Mouse (Mus musculus) adrenal gland (tissue): ENCODE measurements around the gene Mcl1.
"Not testable (repeated sequence)": the region's sequence is repeated elsewhere in the genome, so short reads cannot be mapped to it uniquely, and the experiment has no call there.

Source experiments
- intact Hi-C: fragments of 180-260 bp; cut with DNase I; formaldehyde crosslinking; loops from one replicate; pipeline ENCODE4 v1.15.1; 2025

Gene Mcl1

GRCm38 (mm10) chr3:95682878-95683277 is 24.3 kb downstream of the Mcl1 start:
- intact Hi-C loops: no loop called here

DNA sequence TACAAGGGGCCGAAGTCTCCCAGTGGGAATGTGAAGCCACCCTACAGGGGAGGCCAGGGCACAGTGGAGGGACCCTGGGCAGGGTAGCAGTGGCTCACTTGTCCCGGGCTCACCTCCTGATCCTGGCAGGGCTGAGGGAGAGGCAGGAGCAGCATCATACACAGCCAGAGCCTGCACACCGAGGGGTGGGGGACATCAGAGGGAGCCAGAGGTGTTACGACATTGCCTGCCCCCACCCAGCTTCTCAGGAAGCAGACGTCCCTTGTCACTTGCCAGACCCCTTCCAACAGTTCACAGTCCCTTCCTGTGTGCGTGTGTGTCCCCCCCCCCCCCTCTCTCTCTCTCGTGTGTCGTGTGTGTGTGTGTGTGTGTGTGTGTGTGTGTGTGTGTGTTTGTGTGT is 26.3 kb downstream of the Mcl1 start:
- intact Hi-C loops: loop anchor here (5.0 kb wide), 1 partner anchor 52 kb away; the partner anchor contains the start of gene Ecm1

DNA sequence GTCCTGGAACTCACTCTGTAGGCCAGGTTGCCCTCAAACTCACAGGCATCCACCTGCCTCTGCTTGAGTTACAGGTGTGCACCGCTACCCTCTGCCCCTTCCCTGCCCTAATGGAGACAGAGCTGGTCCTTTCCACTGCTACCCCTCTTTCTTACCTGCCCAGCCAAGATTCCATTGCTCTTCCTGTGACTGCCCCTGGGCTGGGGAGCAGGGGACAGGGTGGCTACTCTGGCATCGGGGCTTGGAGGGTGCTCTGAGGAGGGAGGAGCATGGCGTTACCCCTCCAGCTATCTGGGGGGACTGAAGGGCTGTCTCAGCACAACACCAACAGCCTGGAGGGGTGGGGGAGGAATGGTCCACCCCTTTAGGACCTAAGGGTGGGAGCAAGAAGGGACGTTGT is 26.7 kb downstream of the Mcl1 start:
- intact Hi-C loops: loop anchor here (5.0 kb wide), 1 partner anchor 52 kb away; the partner anchor contains the start of gene Ecm1

DNA sequence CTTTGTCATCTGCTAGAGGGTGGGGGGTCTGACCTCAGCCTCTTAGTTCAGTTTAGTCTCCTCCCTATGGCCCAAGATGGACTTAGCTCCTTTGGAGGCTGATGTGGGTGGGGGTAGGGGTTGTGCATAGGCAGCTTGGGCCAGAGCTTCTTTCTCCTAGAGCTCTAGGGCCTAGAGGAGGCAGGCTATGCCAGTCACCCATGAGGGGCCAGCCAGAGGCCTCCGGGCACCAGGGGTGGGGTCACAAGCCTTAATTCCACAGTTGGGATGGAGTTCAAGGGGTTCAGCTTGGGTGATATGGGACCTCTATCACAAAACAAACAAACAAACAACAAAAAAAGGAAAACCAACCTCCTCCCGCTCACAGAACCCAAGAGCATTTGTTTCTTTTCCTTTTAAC is 27.1 kb downstream of the Mcl1 start:
- intact Hi-C loops: loop anchor here (5.0 kb wide), 1 partner anchor 52 kb away; the partner anchor contains the start of gene Ecm1

DNA sequence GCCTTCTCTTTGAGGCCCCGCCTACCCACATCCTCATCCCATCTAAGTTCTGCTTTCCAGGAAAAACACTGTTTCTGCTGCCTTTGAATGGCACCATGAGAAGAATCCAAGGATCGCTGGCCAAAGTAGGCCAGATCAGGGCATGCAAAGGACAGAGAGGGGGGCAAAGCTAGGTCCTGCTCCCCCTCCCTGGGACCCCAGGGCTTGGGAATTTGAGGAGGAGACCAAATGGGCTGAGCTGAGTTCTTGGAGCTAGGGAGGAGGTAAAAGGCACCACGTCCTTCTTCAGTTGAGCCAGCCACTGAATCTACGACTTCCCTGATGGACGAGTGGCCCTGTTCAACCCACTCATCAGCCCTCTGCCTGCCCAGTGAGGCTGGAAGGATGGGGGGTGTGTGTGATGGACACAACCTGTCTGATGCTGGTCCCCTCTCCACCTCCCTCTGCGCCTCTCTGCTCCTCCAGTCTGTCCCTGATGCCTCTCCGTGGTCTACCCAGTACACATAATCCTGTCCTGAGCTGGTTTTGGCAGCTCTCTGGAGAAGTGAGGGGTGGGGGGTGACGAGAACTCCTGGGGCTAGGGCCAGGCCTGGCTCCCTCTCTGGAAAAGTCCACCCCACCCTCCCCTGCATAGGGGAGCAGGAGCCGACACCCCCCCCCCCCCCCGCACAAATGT is 28.0 kb downstream of the Mcl1 start:
- intact Hi-C loops: loop anchor here (5.0 kb wide), 1 partner anchor 51 kb away; the partner anchor contains the start of gene Ecm1

GRCm38 (mm10) chr3:95687168-95687523 is 28.6 kb downstream of the Mcl1 start:
- intact Hi-C loops: loop anchor here (5.0 kb wide), 1 partner anchor 50 kb away; the partner anchor contains the start of gene Ecm1

GRCm38 (mm10) chr3:95687524-95688421 is 29.2 kb downstream of the Mcl1 start, which contains the start of gene Adamtsl4:
Gene Adamtsl4 (minus strand): TSS chr3:95687917.
- intact Hi-C loops: loop anchor here (5.0 kb wide), 1 partner anchor 50 kb away; the partner anchor contains the start of gene Ecm1

GRCm38 (mm10) chr3:95689171-95689915 is 30.8 kb downstream of the Mcl1 start:
- intact Hi-C loops: loop anchor here (5.0 kb wide), 1 partner anchor 48 kb away; the partner anchor contains the start of gene Ecm1

GRCm38 (mm10) chr3:95689940-95690339 is 31.4 kb downstream of the Mcl1 start:
- intact Hi-C loops: loop anchor here (5.0 kb wide), 1 partner anchor 47 kb away; the partner anchor contains the start of gene Ecm1

- intact Hi-C loops: not testable (repeated sequence)
These were observed 32.0 kb downstream of the Mcl1 start for GRCm38 (mm10) chr3:95690552-95690951.

GRCm38 (mm10) chr3:95692677-95693076 is 34.1 kb downstream of the Mcl1 start:
- intact Hi-C loops: no loop called here

GRCm38 (mm10) chr3:95693821-95694807 is 35.5 kb downstream of the Mcl1 start:
- intact Hi-C loops: no loop called here

DNA sequence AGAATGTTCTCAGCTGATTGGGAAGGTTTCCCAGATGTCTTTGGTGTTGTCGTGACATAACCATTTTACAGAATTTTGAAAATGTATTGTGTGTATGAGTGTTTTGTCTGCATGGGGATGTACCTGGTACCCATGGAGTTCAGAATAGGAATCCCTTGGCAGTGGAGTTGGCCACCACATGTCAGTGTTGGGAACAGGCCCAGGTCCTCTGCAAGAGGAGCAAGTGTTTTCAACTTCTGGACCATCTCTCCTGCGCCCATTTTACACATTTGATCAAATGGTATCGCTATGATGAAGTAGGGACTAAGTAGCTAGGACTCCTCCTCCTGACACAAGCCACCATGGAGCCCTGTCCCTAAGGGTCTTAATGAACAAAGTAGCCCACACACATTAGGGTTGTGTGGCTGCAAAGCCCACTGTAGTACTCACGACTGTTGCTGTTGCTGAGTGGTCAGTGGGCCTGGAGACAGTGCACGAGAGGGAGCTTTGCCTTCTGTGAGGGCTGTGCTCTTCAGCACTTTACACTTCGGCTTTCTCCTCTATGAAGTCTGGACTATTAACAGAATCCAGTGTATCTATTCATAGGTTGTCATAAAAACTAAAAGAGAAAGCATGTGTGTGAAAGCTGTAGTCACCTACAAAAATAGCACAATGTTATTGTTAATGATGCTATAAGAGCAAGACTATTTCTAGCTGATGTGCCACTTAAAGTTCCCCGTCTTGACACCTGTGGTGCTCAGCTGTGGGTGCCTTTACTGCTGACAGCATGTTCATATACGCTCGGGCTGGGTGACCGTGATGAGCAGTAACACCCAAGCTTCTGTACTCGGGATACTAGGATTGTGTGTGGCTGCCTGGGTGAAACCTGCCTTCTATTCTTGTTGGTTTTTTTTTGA is 36.5 kb downstream of the Mcl1 start:
- intact Hi-C loops: no loop called here

DNA sequence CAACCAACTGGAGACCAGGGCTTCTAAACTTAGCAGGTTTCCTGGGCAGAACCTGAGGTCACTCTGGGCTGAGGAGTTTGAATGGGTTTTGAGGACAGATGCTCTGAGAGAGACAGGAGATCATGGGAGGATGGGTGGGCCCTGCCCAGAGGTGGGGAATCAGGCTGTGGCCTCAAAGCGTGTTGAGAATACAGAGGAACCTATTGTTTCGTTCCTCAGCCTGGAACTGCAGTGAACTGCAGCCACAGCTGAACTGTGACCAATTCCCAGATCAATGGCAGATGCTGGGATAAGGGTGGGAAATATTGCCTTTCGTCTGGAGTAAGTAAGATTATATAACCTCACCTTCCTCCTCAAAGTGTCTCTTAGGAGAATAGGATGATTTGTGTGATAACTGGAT is 37.2 kb downstream of the Mcl1 start:
- intact Hi-C loops: no loop called here

DNA sequence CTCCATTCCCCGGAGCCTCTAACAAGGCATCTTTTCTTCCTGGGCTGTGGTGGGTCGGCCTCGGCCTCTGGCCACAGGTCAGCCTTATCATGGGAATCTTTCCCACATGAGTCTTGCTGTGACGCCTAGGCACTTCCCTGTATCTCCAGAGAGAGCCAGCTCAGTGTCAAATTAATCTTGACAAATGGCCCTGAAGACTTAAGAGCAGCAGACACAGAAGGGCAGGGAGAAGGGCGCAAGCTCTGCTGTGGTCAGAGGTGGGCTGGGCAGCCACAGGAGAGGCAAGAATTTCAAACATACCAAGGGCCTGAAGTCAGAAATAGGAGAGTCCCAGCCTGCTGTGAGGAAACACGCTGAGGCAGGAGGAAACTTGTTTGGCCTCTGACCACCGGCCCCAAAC is 37.8 kb downstream of the Mcl1 start:
- intact Hi-C loops: no loop called here

DNA sequence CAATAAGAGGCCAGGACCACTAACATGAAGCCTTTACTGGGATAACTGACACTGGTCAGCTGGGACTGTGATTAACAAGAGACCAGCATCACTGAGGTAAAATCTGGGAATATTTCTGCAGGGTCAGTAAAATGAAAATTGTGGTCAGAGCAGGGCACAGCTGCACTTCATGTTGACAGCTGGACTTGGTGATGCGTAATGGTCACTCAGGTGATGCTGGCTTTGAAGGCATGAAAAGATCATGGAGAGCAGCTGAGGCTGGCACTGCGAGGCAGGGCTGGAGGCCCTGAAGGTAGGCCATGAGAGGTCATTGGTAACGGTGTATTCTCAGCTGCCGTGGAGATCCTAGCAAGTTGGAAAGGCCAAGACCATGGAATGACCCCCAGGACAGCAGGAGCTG is 39.7 kb downstream of the Mcl1 start:
- intact Hi-C loops: no loop called here

DNA sequence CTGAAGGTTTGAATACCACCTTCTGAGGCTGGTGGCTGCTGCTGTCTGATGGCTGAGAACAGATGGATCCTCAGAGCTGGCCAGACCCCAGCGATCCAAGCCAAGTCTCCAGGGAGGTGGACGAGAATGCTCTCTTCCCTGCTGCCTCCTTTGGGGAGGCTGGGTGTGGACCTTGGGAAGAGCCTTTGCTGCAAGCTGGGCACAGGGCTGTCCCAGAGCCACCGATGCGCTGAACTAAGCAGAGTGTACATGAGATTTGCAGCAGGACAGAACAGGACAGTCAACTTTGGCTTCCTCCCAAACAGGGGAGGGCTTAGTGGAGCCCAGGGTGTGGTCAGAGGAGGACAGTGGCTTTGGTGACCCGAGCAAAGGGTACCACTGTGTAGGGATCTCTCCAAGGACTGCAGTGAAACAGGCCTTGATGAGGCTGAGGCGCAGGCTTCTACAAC is 41.7 kb downstream of the Mcl1 start:
- intact Hi-C loops: no loop called here

- intact Hi-C loops: no loop called here
These were observed 42.5 kb downstream of the Mcl1 start for GRCm38 (mm10) chr3:95701085-95701484.
